Mouse (Mus musculus): ENCODE results near the gene Sstr4.

Sstr4 gene

GRCm38 (mm10) chr2:148428523-148428922, 33.4 kb downstream of the Sstr4 start:
- DNase-seq (ENCODE audit: low read depth in 2 of 2, low spot score in 2 of 2), result no peak

GRCm38 (mm10) chr2:148429001-148429505, 33.9 kb downstream of the Sstr4 start:
- DNase-seq (ENCODE audit: low read depth in 2 of 2, low spot score in 2 of 2), result no peak

- no peak for DNase-seq (ENCODE audit: low read depth in 2 of 2, low spot score in 2 of 2)
Measured at GRCm38 (mm10) chr2:148430941-148431340, 35.8 kb downstream of the Sstr4 start.

- DNase-seq (ENCODE audit: low read depth in 2 of 2, low spot score in 2 of 2), result no peak
Measured at GRCm38 (mm10) chr2:148432346-148432745, 37.2 kb downstream of the Sstr4 start.

- DNase-seq (ENCODE audit: low read depth in 2 of 2, low spot score in 2 of 2), result no peak
Measured at GRCm38 (mm10) chr2:148436285-148436684, 41.1 kb downstream of the Sstr4 start.

- no peak for DNase-seq (ENCODE audit: low read depth in 2 of 2, low spot score in 2 of 2)
Measured at GRCm38 (mm10) chr2:148439691-148440276, 44.6 kb downstream of the Sstr4 start.

- no peak for DNase-seq (ENCODE audit: low read depth in 2 of 2, low spot score in 2 of 2)
Measured at GRCm38 (mm10) chr2:148441421-148441820, 46.3 kb downstream of the Sstr4 start.

- no peak for DNase-seq (ENCODE audit: low read depth in 2 of 2, low spot score in 2 of 2)
Measured at GRCm38 (mm10) chr2:148442172-148442571, 47.0 kb downstream of the Sstr4 start.

- DNase-seq (ENCODE audit: low read depth in 2 of 2, low spot score in 2 of 2), result no peak
Measured at GRCm38 (mm10) chr2:148442710-148443109, 47.6 kb downstream of the Sstr4 start.

GRCm38 (mm10) chr2:148443249-148443958, 48.3 kb downstream of the Sstr4 start, which contains the start of gene Cd93:
TSS of gene Cd93 (minus strand) at chr2:148443563.
- no peak for DNase-seq (ENCODE audit: low read depth in 2 of 2, low spot score in 2 of 2)

- no peak for DNase-seq (ENCODE audit: low read depth in 2 of 2, low spot score in 2 of 2)
Measured at GRCm38 (mm10) chr2:148444472-148444871, 49.3 kb downstream of the Sstr4 start.

GRCm38 (mm10) chr2:148445616-148446015, 50.5 kb downstream of the Sstr4 start:
- DNase-seq (ENCODE audit: low read depth in 2 of 2, low spot score in 2 of 2), result no peak
